Mouse (Mus musculus): Measurements from ENCODE around the gene 1810049J17Rik. TPM values are rescaled to one million over a fixed set of nuclear protein-coding genes. Genes with fewer than 3 reads are reported as not detected.

The 1810049J17Rik gene
- polyA plus RNA-seq, 1 experiment: not detected

GRCm38 (mm10) chr15:12366072-12366469 lies 44.4 kb upstream of the 1810049J17Rik start:
- Histone ChIP-seq H3K4me1 (ENCODE audit: control insufficient read depth, insufficient read depth, low read length) (peaks cover 2% of the 10 kb centered on the region; the same call in 1 of the 2 replicates), H3K4me3 (replicated peaks; ENCODE audit: control insufficient read depth, low read depth, low read length) (no peak overlapping the region), H3K27ac (ENCODE audit: control insufficient read depth, insufficient read depth, low read depth, low read length, poor library complexity) (no peak overlapping the region)
- no peak for TF ChIP-seq CTCF (IDR thresholded peaks at IDR 0.05; ENCODE audit: control insufficient read depth, insufficient read depth, low read length)
- TF ChIP-seq POLR2A (IDR thresholded peaks at IDR 0.05; ENCODE audit: borderline replicate concordance, control insufficient read depth, low read depth, low read length): no peak
- WGBS: 51% methylated on average over 3 of the region's 3 CpGs

- Histone ChIP-seq H3K4me3 (replicated peaks; ENCODE audit: control insufficient read depth, low read depth, low read length) (no peak overlapping the region), H3K27ac (ENCODE audit: control insufficient read depth, insufficient read depth, low read depth, low read length, poor library complexity) (no peak overlapping the region), H3K4me1 (ENCODE audit: control insufficient read depth, insufficient read depth, low read length) (peaks cover 2% of the 10 kb centered on the region; the same call in 1 of the 2 replicates)
- no peak for TF ChIP-seq POLR2A (IDR thresholded peaks at IDR 0.05; ENCODE audit: borderline replicate concordance, control insufficient read depth, low read depth, low read length)
- TF ChIP-seq CTCF (IDR thresholded peaks at IDR 0.05; ENCODE audit: control insufficient read depth, insufficient read depth, low read length): no peak
- 88% methylated on average over 15 of the region's 15 CpGs for WGBS
Measured at GRCm38 (mm10) chr15:12365416-12366071, 43.8 kb upstream of the 1810049J17Rik start.

GRCm38 (mm10) chr15:12364096-12364495 lies 42.4 kb upstream of the 1810049J17Rik start:
- WGBS: 75% methylated on average over 4 of the region's 4 CpGs
- H3K27ac ChIP-seq (ENCODE audit: control insufficient read depth, insufficient read depth, low read depth, low read length, poor library complexity): no peak overlapping the region
- no peak overlapping the region for H3K4me3 ChIP-seq (replicated peaks; ENCODE audit: control insufficient read depth, low read depth, low read length)
- TF ChIP-seq CTCF (IDR thresholded peaks at IDR 0.05; ENCODE audit: control insufficient read depth, insufficient read depth, low read length) (no peak), POLR2A (IDR thresholded peaks at IDR 0.05; ENCODE audit: borderline replicate concordance, control insufficient read depth, low read depth, low read length) (no peak)
- peaks cover 2% of the 10 kb centered on the region; the same call in 1 of the 2 replicates for H3K4me1 ChIP-seq (ENCODE audit: control insufficient read depth, insufficient read depth, low read length)

- H3K4me1 ChIP-seq (ENCODE audit: control insufficient read depth, insufficient read depth, low read length): no peaks in the 10 kb centered on the region; the same call in 1 of the 2 replicates
- 89% methylated on average over 6 of the region's 6 CpGs for WGBS
- no peak overlapping the region for H3K27ac ChIP-seq (ENCODE audit: control insufficient read depth, insufficient read depth, low read depth, low read length, poor library complexity)
- H3K4me3 ChIP-seq (replicated peaks; ENCODE audit: control insufficient read depth, low read depth, low read length): no peak overlapping the region
- TF ChIP-seq POLR2A (IDR thresholded peaks at IDR 0.05; ENCODE audit: borderline replicate concordance, control insufficient read depth, low read depth, low read length): no peak
- no peak for TF ChIP-seq CTCF (IDR thresholded peaks at IDR 0.05; ENCODE audit: control insufficient read depth, insufficient read depth, low read length)
Measured at GRCm38 (mm10) chr15:12362701-12363040, 41.0 kb upstream of the 1810049J17Rik start.

GRCm38 (mm10) chr15:12362001-12362700 lies 40.5 kb upstream of the 1810049J17Rik start:
- WGBS: 84% methylated on average over 14 of the region's 14 CpGs
- no peak overlapping the region for H3K27ac ChIP-seq (ENCODE audit: control insufficient read depth, insufficient read depth, low read depth, low read length, poor library complexity)
- no peak for TF ChIP-seq CTCF (IDR thresholded peaks at IDR 0.05; ENCODE audit: control insufficient read depth, insufficient read depth, low read length)
- TF ChIP-seq POLR2A (IDR thresholded peaks at IDR 0.05; ENCODE audit: borderline replicate concordance, control insufficient read depth, low read depth, low read length): no peak

GRCm38 (mm10) chr15:12360519-12361212 lies 39.0 kb upstream of the 1810049J17Rik start:
- Histone ChIP-seq H3K4me3 (replicated peaks; ENCODE audit: control insufficient read depth, low read depth, low read length) (no peak overlapping the region), H3K4me1 (ENCODE audit: control insufficient read depth, insufficient read depth, low read length) (peaks cover 1% of the 10 kb centered on the region; the same call in 1 of the 2 replicates), H3K27ac (ENCODE audit: control insufficient read depth, insufficient read depth, low read depth, low read length, poor library complexity) (no peak overlapping the region)
- 86% methylated on average over 19 of the region's 19 CpGs for WGBS
- no peak for TF ChIP-seq CTCF (IDR thresholded peaks at IDR 0.05; ENCODE audit: control insufficient read depth, insufficient read depth, low read length)
- TF ChIP-seq POLR2A (IDR thresholded peaks at IDR 0.05; ENCODE audit: borderline replicate concordance, control insufficient read depth, low read depth, low read length): no peak

More at GRCm38 (mm10) chr15:12362001-12362700, 40.5 kb upstream of the 1810049J17Rik start:
- Histone ChIP-seq H3K4me1 (ENCODE audit: control insufficient read depth, insufficient read depth, low read length) (no peaks in the 10 kb centered on the region; the same call in 1 of the 2 replicates), H3K4me3 (replicated peaks; ENCODE audit: control insufficient read depth, low read depth, low read length) (no peak overlapping the region)

- TF ChIP-seq POLR2A (IDR thresholded peaks at IDR 0.05; ENCODE audit: borderline replicate concordance, control insufficient read depth, low read depth, low read length) (no peak), CTCF (IDR thresholded peaks at IDR 0.05; ENCODE audit: control insufficient read depth, insufficient read depth, low read length) (no peak)
- WGBS: 91% methylated on average over 5 of the region's 5 CpGs
- peaks cover 1% of the 10 kb centered on the region; the same call in 1 of the 2 replicates for H3K4me1 ChIP-seq (ENCODE audit: control insufficient read depth, insufficient read depth, low read length)
- H3K4me3 ChIP-seq (replicated peaks; ENCODE audit: control insufficient read depth, low read depth, low read length): no peak overlapping the region
- H3K27ac ChIP-seq (ENCODE audit: control insufficient read depth, insufficient read depth, low read depth, low read length, poor library complexity): no peak overlapping the region
Measured at GRCm38 (mm10) chr15:12358384-12358783, 36.7 kb upstream of the 1810049J17Rik start.

- Histone ChIP-seq H3K4me3 (replicated peaks; ENCODE audit: control insufficient read depth, low read depth, low read length) (no peak overlapping the region), H3K4me1 (ENCODE audit: control insufficient read depth, insufficient read depth, low read length) (peaks cover 1% of the 10 kb centered on the region; the same call in 1 of the 2 replicates), H3K27ac (ENCODE audit: control insufficient read depth, insufficient read depth, low read depth, low read length, poor library complexity) (no peak overlapping the region)
- TF ChIP-seq POLR2A (IDR thresholded peaks at IDR 0.05; ENCODE audit: borderline replicate concordance, control insufficient read depth, low read depth, low read length) (no peak), CTCF (IDR thresholded peaks at IDR 0.05; ENCODE audit: control insufficient read depth, insufficient read depth, low read length) (no peak)
Measured at GRCm38 (mm10) chr15:12357459-12357858, 35.8 kb upstream of the 1810049J17Rik start.

Measured in bone marrow, adult 2 months (tissue).